Mouse (Mus musculus): ENCODE measurements around the gene Lrrc59. TPM values are rescaled to one million over a fixed set of nuclear protein-coding genes. Genes with fewer than 3 reads are reported as not detected.
A peak's percentile ranks its signal among the peaks of the same experiment; 100 is the strongest.

The Lrrc59 gene
- polyA plus RNA-seq, 1 experiment from 2014 or later, result 78.4 TPM

- H3K4me3 ChIP-seq (ENCODE audit: low read depth, low read length), result peak within 1 kb of the TSS; percentile 55
- H3K27ac ChIP-seq (ENCODE audit: low read length), result no peak within 1 kb of the TSS
- H3K4me2 ChIP-seq (ENCODE audit: low read depth, low read length), result peak within 1 kb of the TSS; percentile 63
- 2% methylated on average over 51 of the region's 52 CpGs for WGBS (ENCODE audit: insufficient replicate concordance)
- H3K9ac ChIP-seq (ENCODE audit: low read depth, low read length), result peak within 1 kb of the TSS; percentile 51
- H3K27me3 ChIP-seq (ENCODE audit: control insufficient read depth, insufficient read depth, low read depth, low read length), result no peaks in the 10 kb centered on the region
- H3K4me1 ChIP-seq (ENCODE audit: control insufficient read depth, low read depth, low read length), result peaks cover 5% of the 10 kb centered on the region; the same call in 1 of the 2 replicates
- ATAC-seq (ENCODE audit: low read depth), result peak; percentile 84
- no peaks in the 10 kb centered on the region for H3K36me3 ChIP-seq (ENCODE audit: control insufficient read depth, insufficient read depth)
- no peaks in the 10 kb centered on the region for H3K9me3 ChIP-seq (replicated peaks; ENCODE audit: control insufficient read depth, low read length)
Measured at GRCm38 (mm10) chr11:94601321-94602281, 28.0 kb upstream of the Lrrc59 start, which contains the start of gene Acsf2. TSS of gene Acsf2 (minus strand) at chr11:94601871.

GRCm38 (mm10) chr11:94602356-94602955 lies 27.1 kb upstream of the Lrrc59 start:
- no peak overlapping the region for H3K27ac ChIP-seq (ENCODE audit: low read length)
- peak overlapping the region; percentile 63; the same call in 1 of the 2 replicates for H3K4me2 ChIP-seq (ENCODE audit: low read depth, low read length)
- no peak overlapping the region for H3K4me3 ChIP-seq (ENCODE audit: low read depth, low read length)
- no peaks in the 10 kb centered on the region for H3K36me3 ChIP-seq (ENCODE audit: control insufficient read depth, insufficient read depth)
- peaks cover 5% of the 10 kb centered on the region; the same call in 1 of the 2 replicates for H3K4me1 ChIP-seq (ENCODE audit: control insufficient read depth, low read depth, low read length)
- no peak for ATAC-seq (ENCODE audit: low read depth)
- WGBS (ENCODE audit: insufficient replicate concordance), result 66% methylated on average over 11 of the region's 11 CpGs
- H3K9me3 ChIP-seq (replicated peaks; ENCODE audit: control insufficient read depth, low read length), result no peaks in the 10 kb centered on the region
- no peaks in the 10 kb centered on the region for H3K27me3 ChIP-seq (ENCODE audit: control insufficient read depth, insufficient read depth, low read depth, low read length)
- H3K9ac ChIP-seq (ENCODE audit: low read depth, low read length), result no peak overlapping the region

- H3K4me1 ChIP-seq (ENCODE audit: control insufficient read depth, low read depth, low read length), result no peaks in the 10 kb centered on the region
- H3K4me2 ChIP-seq (ENCODE audit: low read depth, low read length), result no peak overlapping the region
- H3K27me3 ChIP-seq (ENCODE audit: control insufficient read depth, insufficient read depth, low read depth, low read length), result no peaks in the 10 kb centered on the region
- H3K36me3 ChIP-seq (ENCODE audit: control insufficient read depth, insufficient read depth), result no peaks in the 10 kb centered on the region
- no peak overlapping the region for H3K4me3 ChIP-seq (ENCODE audit: low read depth, low read length)
- ATAC-seq (ENCODE audit: low read depth), result no peak
- WGBS (ENCODE audit: insufficient replicate concordance), result 39% methylated on average over 4 of the region's 4 CpGs
- no peak overlapping the region for H3K27ac ChIP-seq (ENCODE audit: low read length)
- H3K9me3 ChIP-seq (replicated peaks; ENCODE audit: control insufficient read depth, low read length), result no peaks in the 10 kb centered on the region
- H3K9ac ChIP-seq (ENCODE audit: low read depth, low read length), result no peak overlapping the region
Measured at GRCm38 (mm10) chr11:94610744-94611740, 18.5 kb upstream of the Lrrc59 start.

GRCm38 (mm10) chr11:94614603-94615002 lies 15.0 kb upstream of the Lrrc59 start:
- H3K4me3 ChIP-seq (ENCODE audit: low read depth, low read length), result no peak overlapping the region
- H3K27ac ChIP-seq (ENCODE audit: low read length), result no peak overlapping the region
- H3K9ac ChIP-seq (ENCODE audit: low read depth, low read length), result no peak overlapping the region
- no peaks in the 10 kb centered on the region for H3K27me3 ChIP-seq (ENCODE audit: control insufficient read depth, insufficient read depth, low read depth, low read length)
- no peak overlapping the region for H3K4me2 ChIP-seq (ENCODE audit: low read depth, low read length)
- H3K9me3 ChIP-seq (replicated peaks; ENCODE audit: control insufficient read depth, low read length), result no peaks in the 10 kb centered on the region
- no peak for ATAC-seq (ENCODE audit: low read depth)
- 70% methylated on average over 4 of the region's 4 CpGs for WGBS (ENCODE audit: insufficient replicate concordance)
- H3K4me1 ChIP-seq (ENCODE audit: control insufficient read depth, low read depth, low read length), result no peaks in the 10 kb centered on the region
- H3K36me3 ChIP-seq (ENCODE audit: control insufficient read depth, insufficient read depth), result no peaks in the 10 kb centered on the region

- ATAC-seq (ENCODE audit: low read depth), result no peak
- Histone ChIP-seq H3K27ac (ENCODE audit: low read length) (no peak overlapping the region), H3K4me2 (ENCODE audit: low read depth, low read length) (no peak overlapping the region), H3K4me3 (ENCODE audit: low read depth, low read length) (no peak overlapping the region), H3K36me3 (ENCODE audit: control insufficient read depth, insufficient read depth) (no peaks in the 10 kb centered on the region), H3K4me1 (ENCODE audit: control insufficient read depth, low read depth, low read length) (no peaks in the 10 kb centered on the region), H3K27me3 (ENCODE audit: control insufficient read depth, insufficient read depth, low read depth, low read length) (no peaks in the 10 kb centered on the region), H3K9me3 (replicated peaks; ENCODE audit: control insufficient read depth, low read length) (no peaks in the 10 kb centered on the region), H3K9ac (ENCODE audit: low read depth, low read length) (no peak overlapping the region)
- 29% methylated on average over 4 of the region's 4 CpGs for WGBS (ENCODE audit: insufficient replicate concordance)
Measured at GRCm38 (mm10) chr11:94615494-94615893, 14.1 kb upstream of the Lrrc59 start.

GRCm38 (mm10) chr11:94617646-94618045 lies 11.9 kb upstream of the Lrrc59 start:
- H3K4me2 ChIP-seq (ENCODE audit: low read depth, low read length), result no peak overlapping the region
- H3K9me3 ChIP-seq (replicated peaks; ENCODE audit: control insufficient read depth, low read length), result no peaks in the 10 kb centered on the region
- 65% methylated on average over 2 of the region's 2 CpGs for WGBS (ENCODE audit: insufficient replicate concordance)
- no peaks in the 10 kb centered on the region for H3K27me3 ChIP-seq (ENCODE audit: control insufficient read depth, insufficient read depth, low read depth, low read length)
- no peak for ATAC-seq (ENCODE audit: low read depth)
- no peaks in the 10 kb centered on the region for H3K4me1 ChIP-seq (ENCODE audit: control insufficient read depth, low read depth, low read length)
- no peaks in the 10 kb centered on the region for H3K36me3 ChIP-seq (ENCODE audit: control insufficient read depth, insufficient read depth)
- H3K4me3 ChIP-seq (ENCODE audit: low read depth, low read length), result no peak overlapping the region
- H3K27ac ChIP-seq (ENCODE audit: low read length), result no peak overlapping the region
- H3K9ac ChIP-seq (ENCODE audit: low read depth, low read length), result no peak overlapping the region

- no peak overlapping the region for H3K4me2 ChIP-seq (ENCODE audit: low read depth, low read length)
- H3K9ac ChIP-seq (ENCODE audit: low read depth, low read length), result no peak overlapping the region
- no peak overlapping the region for H3K4me3 ChIP-seq (ENCODE audit: low read depth, low read length)
- H3K27me3 ChIP-seq (ENCODE audit: control insufficient read depth, insufficient read depth, low read depth, low read length), result no peaks in the 10 kb centered on the region
- no peaks in the 10 kb centered on the region for H3K36me3 ChIP-seq (ENCODE audit: control insufficient read depth, insufficient read depth)
- H3K4me1 ChIP-seq (ENCODE audit: control insufficient read depth, low read depth, low read length), result no peaks in the 10 kb centered on the region
- WGBS (ENCODE audit: insufficient replicate concordance), result 43% methylated on average over 6 of the region's 6 CpGs
- no peaks in the 10 kb centered on the region for H3K9me3 ChIP-seq (replicated peaks; ENCODE audit: control insufficient read depth, low read length)
- H3K27ac ChIP-seq (ENCODE audit: low read length), result no peak overlapping the region
- no peak for ATAC-seq (ENCODE audit: low read depth)
Measured at GRCm38 (mm10) chr11:94620766-94621457, 8.7 kb upstream of the Lrrc59 start.

GRCm38 (mm10) chr11:94621458-94621852 lies 8.1 kb upstream of the Lrrc59 start:
- Histone ChIP-seq H3K27ac (ENCODE audit: low read length) (no peak overlapping the region), H3K4me2 (ENCODE audit: low read depth, low read length) (no peak overlapping the region), H3K4me1 (ENCODE audit: control insufficient read depth, low read depth, low read length) (no peaks in the 10 kb centered on the region), H3K4me3 (ENCODE audit: low read depth, low read length) (no peak overlapping the region), H3K9ac (ENCODE audit: low read depth, low read length) (no peak overlapping the region), H3K9me3 (replicated peaks; ENCODE audit: control insufficient read depth, low read length) (no peaks in the 10 kb centered on the region), H3K36me3 (ENCODE audit: control insufficient read depth, insufficient read depth) (no peaks in the 10 kb centered on the region), H3K27me3 (ENCODE audit: control insufficient read depth, insufficient read depth, low read depth, low read length) (no peaks in the 10 kb centered on the region)
- ATAC-seq (ENCODE audit: low read depth), result no peak
